ENCODE assay signal across 8 mouse cellular contexts in genomic region chr19:55254513-55255016, GRCm38 (mm10). TPM values are rescaled to one million over a fixed set of nuclear protein-coding genes. Genes with fewer than 3 reads are reported as not detected.
DNase-seq lines count a peak whose midpoint lies in the region; ATAC-seq and TF ChIP-seq lines count a peak whose summit lies in the region.

No protein-coding gene starts in this region.

- no peak for TF ChIP-seq EP300 in lung, postnatal 0 days (IDR thresholded peaks at IDR 0.05)

- H3K9ac ChIP-seq in lung, embryonic 15.5 days: peak overlapping the region; percentile 72
- H3K9ac ChIP-seq in embryonic facial prominence, embryonic 12.5 days: peak overlapping the region; percentile 55
- peak overlapping the region; percentile 70 for H3K9ac ChIP-seq in lung, postnatal 0 days (replicated peaks; ENCODE audit: low read depth)
- 0 out of 2 replicates have a peak overlapping the region, but pooled peaks have one; percentile 43 for H3K9ac ChIP-seq in stomach, embryonic 14.5 days (replicated peaks; ENCODE audit: low read depth, low read length)

- H3K4me1 ChIP-seq in lung, embryonic 15.5 days: peaks cover 30% of the 10 kb centered on the region
- peaks cover 6% of the 10 kb centered on the region; the same call in 1 of the 2 replicates for H3K4me1 ChIP-seq in embryonic facial prominence, embryonic 12.5 days
- H3K4me1 ChIP-seq in lung, postnatal 0 days (ENCODE audit: insufficient read depth, low read depth, low read length): peaks cover 9% of the 10 kb centered on the region
- peaks cover 4% of the 10 kb centered on the region; the same call in 1 of the 2 replicates for H3K4me1 ChIP-seq in stomach, embryonic 14.5 days (ENCODE audit: control insufficient read depth, insufficient read depth, low read length)

- H3K36me3 ChIP-seq in lung, embryonic 15.5 days: no peaks in the 10 kb centered on the region
- no peaks in the 10 kb centered on the region for H3K36me3 ChIP-seq in embryonic facial prominence, embryonic 12.5 days
- H3K36me3 ChIP-seq in lung, postnatal 0 days (ENCODE audit: insufficient read depth, low read length): no peaks in the 10 kb centered on the region
- no peaks in the 10 kb centered on the region for H3K36me3 ChIP-seq in stomach, embryonic 14.5 days (ENCODE audit: control insufficient read depth, insufficient read depth, low read length)

- TF ChIP-seq CTCF in lung, postnatal 0 days (IDR thresholded peaks at IDR 0.05): no peak

- peak overlapping the region; percentile 97 for H3K27ac ChIP-seq in lung, embryonic 15.5 days
- H3K27ac ChIP-seq in embryonic facial prominence, embryonic 12.5 days: peak overlapping the region; percentile 58; the same call in 1 of the 2 replicates
- peak overlapping the region; percentile 97 for H3K27ac ChIP-seq in lung, postnatal 0 days (ENCODE audit: low read length)
- peak overlapping the region; percentile 70; the same call in 1 of the 2 replicates for H3K27ac ChIP-seq in stomach, embryonic 14.5 days (ENCODE audit: low read length)

- DNase-seq in lung, postnatal 14 days: no peak
- peak; percentile 38 for DNase-seq in T-cell, adult 2 months (ENCODE audit: low spot score)
- peak; percentile 63 for DNase-seq in lung, postnatal 0 days (ENCODE audit: low spot score)
- no peak for DNase-seq in gastrocnemius, postnatal 25 days

- peak overlapping the region; percentile 87 for H3K4me2 ChIP-seq in lung, embryonic 15.5 days
- H3K4me2 ChIP-seq in embryonic facial prominence, embryonic 12.5 days (replicated peaks): peak overlapping the region; percentile 85
- H3K4me2 ChIP-seq in lung, postnatal 0 days (replicated peaks; ENCODE audit: low read depth, low read length): peak overlapping the region; percentile 81
- H3K4me2 ChIP-seq in stomach, embryonic 14.5 days (replicated peaks; ENCODE audit: low read depth, low read length): peak overlapping the region; percentile 75

- peak overlapping the region; percentile 68 for H3K4me3 ChIP-seq in lung, embryonic 15.5 days
- H3K4me3 ChIP-seq in embryonic facial prominence, embryonic 12.5 days: peak overlapping the region; percentile 53
- H3K4me3 ChIP-seq in lung, postnatal 0 days (ENCODE audit: low read depth, low read length): peak overlapping the region; percentile 62
- H3K4me3 ChIP-seq in stomach, embryonic 14.5 days (ENCODE audit: low read depth, low read length): peak overlapping the region; percentile 53

- peak; percentile 66; the same call in 1 of the 2 replicates for ATAC-seq in lung, embryonic 15.5 days (ENCODE audit: borderline replicate concordance, extremely low read depth, low FRiP score, low TSS enrichment)
- ATAC-seq in embryonic facial prominence, embryonic 12.5 days (ENCODE audit: insufficient number of reproducible peaks, insufficient read depth, low FRiP score, low TSS enrichment): peak; percentile 43; the same call in 1 of the 2 replicates
- ATAC-seq in inflammation-experienced regulatory T-cells, adult 6 months: peak; percentile 57
- no peak for ATAC-seq in lung, postnatal 0 days
- no peak for ATAC-seq in stomach, embryonic 14.5 days (ENCODE audit: insufficient number of reproducible peaks, insufficient read depth, low FRiP score, low read depth)

- H3K9me3 ChIP-seq in lung, embryonic 15.5 days: no peaks in the 10 kb centered on the region
- no peaks in the 10 kb centered on the region for H3K9me3 ChIP-seq in embryonic facial prominence, embryonic 12.5 days
- no peaks in the 10 kb centered on the region for H3K9me3 ChIP-seq in lung, postnatal 0 days (ENCODE audit: low read length)
- H3K9me3 ChIP-seq in stomach, embryonic 14.5 days (ENCODE audit: control insufficient read depth, low read depth, low read length): no peaks in the 10 kb centered on the region

- no peaks in the 10 kb centered on the region for H3K27me3 ChIP-seq in lung, embryonic 15.5 days
- no peaks in the 10 kb centered on the region for H3K27me3 ChIP-seq in embryonic facial prominence, embryonic 12.5 days
- H3K27me3 ChIP-seq in lung, postnatal 0 days (replicated peaks; ENCODE audit: insufficient read depth, low read length): no peaks in the 10 kb centered on the region
- no peaks in the 10 kb centered on the region for H3K27me3 ChIP-seq in stomach, embryonic 14.5 days (ENCODE audit: control insufficient read depth, insufficient read depth, low read length)

- WGBS in lung, embryonic 15.5 days: 14% methylated on average over 5 of the region's 5 CpGs
- WGBS in embryonic facial prominence, embryonic 12.5 days: 7% methylated on average over 5 of the region's 5 CpGs
- 13% methylated on average over 5 of the region's 5 CpGs for WGBS in lung, postnatal 0 days
- 14% methylated on average over 5 of the region's 5 CpGs for WGBS in stomach, embryonic 14.5 days

RNA-seq across cellular contexts. Expression of gene Acsl5, which starts 2.8 kb away (rescaled TPM):
- 81.8 and 83.7 TPM in 2 replicates for polyA plus RNA-seq in lung, embryonic 15.5 days (2015; fragmentation: Nextera tagmentation; extraction: Ambion mirVana)
- polyA plus RNA-seq in embryonic facial prominence, embryonic 12.5 days (2016; fragmentation: Nextera tagmentation; extraction: Ambion mirVana): 24.2 and 26.3 TPM in 2 replicates
- polyA plus RNA-seq in inflammation-experienced regulatory T-cells, adult 6 months (2017; shearing (Covaris generic)): 100 to 1,000 TPM in 1 of 3 experiments, 10 to 100 TPM in 2; 48.2 to 133 (median 87.2) TPM
- 110 and 130 TPM in 2 replicates for polyA plus RNA-seq in lung, postnatal 0 days (2015; fragmentation: Nextera tagmentation; extraction: Ambion mirVana)
- polyA plus RNA-seq in stomach, embryonic 14.5 days (2014; fragmentation: Nextera tagmentation; extraction: Ambion mirVana): 58.7 and 62.9 TPM in 2 replicates
- total RNA-seq in gastrocnemius, postnatal 25 days (2021): 1 to 10 TPM; 3.8 to 4.5 TPM

RNA-seq across cellular contexts. Expression of gene Gucy2g, which starts 13.5 kb away (rescaled TPM):
- polyA plus RNA-seq in lung, embryonic 15.5 days (2015; fragmentation: Nextera tagmentation; extraction: Ambion mirVana): 0.05 TPM in 1 of 2 replicates, not detected in the other
- not detected in 2 replicates for polyA plus RNA-seq in embryonic facial prominence, embryonic 12.5 days (2016; fragmentation: Nextera tagmentation; extraction: Ambion mirVana)
- under 1 TPM; 0.18 to 0.56 (median 0.46) TPM for polyA plus RNA-seq in inflammation-experienced regulatory T-cells, adult 6 months (2017; shearing (Covaris generic))
- polyA plus RNA-seq in lung, postnatal 0 days (2015; fragmentation: Nextera tagmentation; extraction: Ambion mirVana): 0.05 and 0.18 TPM in 2 replicates
- not detected in 2 replicates for polyA plus RNA-seq in stomach, embryonic 14.5 days (2014; fragmentation: Nextera tagmentation; extraction: Ambion mirVana)
- total RNA-seq in gastrocnemius, postnatal 25 days (2021): under 1 TPM in 1 of 2 experiments, not detected in 1; 0.23 TPM

Comparison
In these comparisons a context has a peak if more than half of its experiments do, and no peak if none do; other contexts are left out.
1. ATAC-seq: peak in lung, embryonic 15.5 days (single experiment), embryonic facial prominence, embryonic 12.5 days (single experiment) and inflammation-experienced regulatory T-cells, adult 6 months (single experiment); none in lung, postnatal 0 days (single experiment) and stomach, embryonic 14.5 days (single experiment).
2. DNase-seq: peak in T-cell, adult 2 months (single experiment) and lung, postnatal 0 days (single experiment); none in lung, postnatal 14 days (single experiment) and gastrocnemius, postnatal 25 days (single experiment).
3. Peak in every context shown above with its lines, with median percentiles within 50 percentile points of each other: H3K27ac ChIP-seq, H3K4me2 ChIP-seq, H3K4me3 ChIP-seq and H3K9ac ChIP-seq.